Mouse (Mus musculus) brain, embryonic 14.5 days (tissue): ENCODE data around the gene Nhlrc1.

Source experiments
- CTCF ChIP-seq: fragments of 200-500 bp; IDR thresholded peaks from 2 replicates; pipeline ENCODE4 v1.5.1; 2012; ENCODE audit warnings: inconsistent platforms, mild to moderate bottlenecking, moderate library complexity, borderline replicate concordance; ENCODE audit not compliant: insufficient read depth, insufficient read length; ENCODE audit errors: extremely low read depth
- POLR2A ChIP-seq: fragments of 200-500 bp; IDR thresholded peaks from 2 replicates; pipeline ENCODE4 v1.6.1; 2012; ENCODE audit warnings: mild to moderate bottlenecking, inconsistent platforms, borderline replicate concordance; ENCODE audit not compliant: poor library complexity, insufficient read depth, insufficient read length, severe bottlenecking; ENCODE audit errors: extremely low read depth

DNA sequence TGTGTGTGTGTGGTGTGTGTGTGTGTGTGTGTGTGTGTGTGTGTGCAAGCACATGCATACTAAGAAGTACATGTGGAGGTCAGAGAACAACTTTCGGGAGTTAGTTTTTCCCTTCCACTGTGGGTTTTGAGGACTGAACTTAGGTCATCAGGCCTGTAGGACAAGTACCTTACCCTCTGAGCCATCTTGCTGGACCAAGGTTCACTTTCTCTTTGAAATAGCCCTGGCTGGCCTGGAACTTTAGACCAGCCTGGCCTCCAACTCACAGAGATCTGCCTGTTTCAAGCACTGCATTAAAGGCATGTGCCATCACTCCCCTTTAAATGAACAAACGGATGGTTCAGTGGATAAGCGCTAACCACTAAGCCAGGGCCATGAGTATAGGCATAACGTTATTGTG lies 19.0 kb upstream of the Nhlrc1 start:
- TF ChIP-seq CTCF (no peak), POLR2A (no peak)
